Mouse (Mus musculus): ENCODE measurements around the gene Pim1. TPM values are rescaled to one million over a fixed set of nuclear protein-coding genes. Genes with fewer than 3 reads are reported as not detected.

Gene Pim1
- total and polyA plus RNA-seq, 3 experiments, result 75.8 to 178 (median 133) TPM

GRCm38 (mm10) chr17:29467030-29467429 is 23.5 kb upstream of the Pim1 start:
- peak overlapping the region; percentile 9 to 60 (median 53) for H3K4me3 ChIP-seq (replicated peaks in 1 of 3; ENCODE audit: low read depth in 2 of 3, low read length in 2 of 3, poor library complexity in 1 of 3)
- DNase-seq (ENCODE audit: extremely low read depth), result no peak
- H3K9ac ChIP-seq (ENCODE audit: insufficient read depth, low read depth), result peak overlapping the region; percentile 76
- peak overlapping the region; percentile 95 for H3K27ac ChIP-seq (ENCODE audit: insufficient read depth, low read depth)
- H3K27me3 ChIP-seq (replicated peaks), result no peaks in the 10 kb centered on the region
- H3K9me3 ChIP-seq (replicated peaks; ENCODE audit: low read length), result peaks cover 9% of the 10 kb centered on the region
- TF ChIP-seq CHD1 (IDR thresholded peaks at IDR 0.05; ENCODE audit: low read depth, low read length), result 0 out of 2 replicates have a peak, but pooled peaks have one; percentile 54
- TF ChIP-seq RCOR1 (conservative IDR thresholded peaks at IDR 0.05; ENCODE audit: low read depth, low read length), result no peak
- peak; percentile 20; the same call in 1 of the 2 replicates for TF ChIP-seq POLR2A (IDR thresholded peaks at IDR 0.05; ENCODE audit: low read depth, low read length)
- peaks cover 5 to 43% of the 10 kb centered on the region in 2 experiments for H3K4me1 ChIP-seq (ENCODE audit: control insufficient read depth in 1 of 2, insufficient read depth in 2 of 2)
- in situ Hi-C loops (cut with MboI; ENCODE audit: low pct_ligation_motif_present, low pct_unique_long_range_greater_than_20kb, low sequenced_read_pairs) (no loop called here), dilution Hi-C loops (cut with MboI; ENCODE audit: extremely low pct_ligation_motif_present, extremely low pct_unique_long_range_greater_than_20kb, low sequenced_read_pairs) (no loop called here)
- no peaks in the 10 kb centered on the region for H3K36me3 ChIP-seq (replicated peaks in 1 of 2; ENCODE audit: control insufficient read depth in 1 of 2, insufficient read depth in 1 of 2, low read length in 1 of 2)
- H3K4me2 ChIP-seq (ENCODE audit: insufficient read depth, low read depth, poor library complexity, severe bottlenecking), result peak overlapping the region; percentile 64
- 0 out of 2 replicates have a peak, but pooled peaks cover 2% of the 10 kb centered on the region for H3K79me2 ChIP-seq (replicated peaks; ENCODE audit: control insufficient read depth, extremely low read depth, insufficient read depth, poor library complexity, severe bottlenecking)

- dilution Hi-C loops (cut with MboI; ENCODE audit: extremely low pct_ligation_motif_present, extremely low pct_unique_long_range_greater_than_20kb, low sequenced_read_pairs), result no loop called here
- no peaks in the 10 kb centered on the region for H3K79me2 ChIP-seq (replicated peaks; ENCODE audit: control insufficient read depth, extremely low read depth, insufficient read depth, poor library complexity, severe bottlenecking)
- DNase-seq (ENCODE audit: extremely low read depth), result no peak
- no peak overlapping the region for H3K9ac ChIP-seq (ENCODE audit: insufficient read depth, low read depth)
- H3K36me3 ChIP-seq (replicated peaks in 1 of 2; ENCODE audit: control insufficient read depth in 1 of 2, insufficient read depth in 1 of 2, low read length in 1 of 2), result no peaks in the 10 kb centered on the region
- H3K27ac ChIP-seq (ENCODE audit: insufficient read depth, low read depth), result peak overlapping the region; percentile 22; the same call in 1 of the 2 replicates
- peaks cover 25 to 72% of the 10 kb centered on the region in 2 experiments for H3K4me1 ChIP-seq (ENCODE audit: control insufficient read depth in 1 of 2, insufficient read depth in 2 of 2)
- no peaks in the 10 kb centered on the region for H3K27me3 ChIP-seq (replicated peaks)
- H3K9me3 ChIP-seq (replicated peaks; ENCODE audit: low read length), result peaks cover 10% of the 10 kb centered on the region
- in situ Hi-C loops (cut with MboI; ENCODE audit: low pct_ligation_motif_present, low pct_unique_long_range_greater_than_20kb, low sequenced_read_pairs), result no loop called here
- H3K4me3 ChIP-seq (replicated peaks in 1 of 3; ENCODE audit: low read depth in 2 of 3, low read length in 2 of 3, poor library complexity in 1 of 3), result no peak overlapping the region
- H3K4me2 ChIP-seq (ENCODE audit: insufficient read depth, low read depth, poor library complexity, severe bottlenecking), result no peak overlapping the region
- TF ChIP-seq TCF12 (IDR thresholded peaks at IDR 0.05; ENCODE audit: low read depth, low read length) (no peak), MEF2A (IDR thresholded peaks at IDR 0.05; ENCODE audit: borderline replicate concordance, low read depth, low read length) (no peak), BHLHE40 (IDR thresholded peaks at IDR 0.05; ENCODE audit: low read depth, low read length) (no peak), USF1 (IDR thresholded peaks at IDR 0.05; ENCODE audit: low read depth, low read length) (no peak), GABPA (IDR thresholded peaks at IDR 0.05; ENCODE audit: insufficient replicate concordance, low read depth, low read length) (no peak), SIN3A (IDR thresholded peaks at IDR 0.05; ENCODE audit: low read length) (no peak), CTCF (conservative IDR thresholded peaks at IDR 0.05 in 1 of 2, IDR thresholded peaks at IDR 0.05 in 1 of 2; ENCODE audit: low read depth in 2 of 2, low read length in 2 of 2) (no peak), NRF1 (IDR thresholded peaks at IDR 0.05; ENCODE audit: low read depth, low read length) (no peak), TBP (conservative IDR thresholded peaks at IDR 0.05; ENCODE audit: low read depth, low read length) (no peak), MYC (IDR thresholded peaks at IDR 0.05; ENCODE audit: low read depth, low read length) (no peak), POLR2A (IDR thresholded peaks at IDR 0.05; ENCODE audit: low read depth, low read length) (no peak), MAZ (IDR thresholded peaks at IDR 0.05; ENCODE audit: low read depth, low read length) (no peak), CHD1 (IDR thresholded peaks at IDR 0.05; ENCODE audit: low read depth, low read length) (no peak)
These were observed 17.1 kb upstream of the Pim1 start for GRCm38 (mm10) chr17:29473466-29473865.

GRCm38 (mm10) chr17:29474036-29474435 is 16.5 kb upstream of the Pim1 start:
- no peaks in the 10 kb centered on the region for H3K36me3 ChIP-seq (replicated peaks in 1 of 2; ENCODE audit: control insufficient read depth in 1 of 2, insufficient read depth in 1 of 2, low read length in 1 of 2)
- no peak overlapping the region for H3K4me3 ChIP-seq (replicated peaks in 1 of 3; ENCODE audit: low read depth in 2 of 3, low read length in 2 of 3, poor library complexity in 1 of 3)
- peak overlapping the region; percentile 14 for H3K27ac ChIP-seq (ENCODE audit: insufficient read depth, low read depth)
- no peaks in the 10 kb centered on the region for H3K27me3 ChIP-seq (replicated peaks)
- peaks cover 25 to 68% of the 10 kb centered on the region in 2 experiments for H3K4me1 ChIP-seq (ENCODE audit: control insufficient read depth in 1 of 2, insufficient read depth in 2 of 2)
- H3K9me3 ChIP-seq (replicated peaks; ENCODE audit: low read length), result peaks cover 10% of the 10 kb centered on the region
- H3K79me2 ChIP-seq (replicated peaks; ENCODE audit: control insufficient read depth, extremely low read depth, insufficient read depth, poor library complexity, severe bottlenecking), result no peaks in the 10 kb centered on the region
- H3K4me2 ChIP-seq (ENCODE audit: insufficient read depth, low read depth, poor library complexity, severe bottlenecking), result no peak overlapping the region
- H3K9ac ChIP-seq (ENCODE audit: insufficient read depth, low read depth), result no peak overlapping the region
- dilution Hi-C loops (cut with MboI; ENCODE audit: extremely low pct_ligation_motif_present, extremely low pct_unique_long_range_greater_than_20kb, low sequenced_read_pairs) (no loop called here), in situ Hi-C loops (cut with MboI; ENCODE audit: low pct_ligation_motif_present, low pct_unique_long_range_greater_than_20kb, low sequenced_read_pairs) (no loop called here)
- DNase-seq (ENCODE audit: extremely low read depth), result no peak
- TF ChIP-seq MEF2A (IDR thresholded peaks at IDR 0.05; ENCODE audit: borderline replicate concordance, low read depth, low read length) (peak; percentile 85), ELF1 (IDR thresholded peaks at IDR 0.05; ENCODE audit: low read depth, low read length) (peak; percentile 40; the same call in 1 of the 2 replicates), JUND (conservative IDR thresholded peaks at IDR 0.05; ENCODE audit: low read depth, low read length) (no peak), UBTF (IDR thresholded peaks at IDR 0.05; ENCODE audit: low read depth, low read length) (no peak), ETS1 (conservative IDR thresholded peaks at IDR 0.05; ENCODE audit: low read depth, low read length) (peak; percentile 85), USF1 (IDR thresholded peaks at IDR 0.05; ENCODE audit: low read depth, low read length) (peak; percentile 13; the same call in 1 of the 2 replicates), EP300 (IDR thresholded peaks at IDR 0.05; ENCODE audit: low read length) (peak; percentile 41; the same call in 1 of the 2 replicates), TBP (conservative IDR thresholded peaks at IDR 0.05; ENCODE audit: low read depth, low read length) (0 out of 2 replicates have a peak, but pooled peaks have one; percentile 11), SMC3 (IDR thresholded peaks at IDR 0.05; ENCODE audit: low read depth, low read length) (no peak), CTCF (conservative IDR thresholded peaks at IDR 0.05 in 1 of 2, IDR thresholded peaks at IDR 0.05 in 1 of 2; ENCODE audit: low read depth in 2 of 2, low read length in 2 of 2) (no peak), ZNF384 (IDR thresholded peaks at IDR 0.05; ENCODE audit: low read depth, low read length) (0 out of 2 replicates have a peak, but pooled peaks have one; percentile 15), IRF4 (IDR thresholded peaks at IDR 0.05; ENCODE audit: low read depth, low read length) (no peak), MXI1 (IDR thresholded peaks at IDR 0.05; ENCODE audit: low read depth, low read length) (no peak), ZMIZ1 (IDR thresholded peaks at IDR 0.05; ENCODE audit: low read depth, low read length) (no peak), CHD1 (IDR thresholded peaks at IDR 0.05; ENCODE audit: low read depth, low read length) (no peak), USF2 (conservative IDR thresholded peaks at IDR 0.05; ENCODE audit: low read depth, low read length) (no peak)

Measured in CH12.LX (cell line).